Mouse (Mus musculus) ES-E14 (cell line): ENCODE measurements around the gene Gpr18.

ENCODE experiments used
- MAFK ChIP-seq: IDR thresholded peaks from 2 replicates; pipeline ENCODE4 v1.6.1; 2014; ENCODE audit warnings: mild to moderate bottlenecking, low read depth, low read length, inconsistent platforms; ENCODE audit not compliant: insufficient read depth
- ZC3H11A ChIP-seq: IDR thresholded peaks from 2 replicates; pipeline ENCODE4 v1.6.1; 2012; ENCODE audit warnings: low read depth, mild to moderate bottlenecking, inconsistent platforms, low read length, borderline replicate concordance
- ZNF384 ChIP-seq: IDR thresholded peaks from 2 replicates; pipeline ENCODE4 v1.6.1; 2012; ENCODE audit warnings: low read depth, low read length, inconsistent platforms

DNA sequence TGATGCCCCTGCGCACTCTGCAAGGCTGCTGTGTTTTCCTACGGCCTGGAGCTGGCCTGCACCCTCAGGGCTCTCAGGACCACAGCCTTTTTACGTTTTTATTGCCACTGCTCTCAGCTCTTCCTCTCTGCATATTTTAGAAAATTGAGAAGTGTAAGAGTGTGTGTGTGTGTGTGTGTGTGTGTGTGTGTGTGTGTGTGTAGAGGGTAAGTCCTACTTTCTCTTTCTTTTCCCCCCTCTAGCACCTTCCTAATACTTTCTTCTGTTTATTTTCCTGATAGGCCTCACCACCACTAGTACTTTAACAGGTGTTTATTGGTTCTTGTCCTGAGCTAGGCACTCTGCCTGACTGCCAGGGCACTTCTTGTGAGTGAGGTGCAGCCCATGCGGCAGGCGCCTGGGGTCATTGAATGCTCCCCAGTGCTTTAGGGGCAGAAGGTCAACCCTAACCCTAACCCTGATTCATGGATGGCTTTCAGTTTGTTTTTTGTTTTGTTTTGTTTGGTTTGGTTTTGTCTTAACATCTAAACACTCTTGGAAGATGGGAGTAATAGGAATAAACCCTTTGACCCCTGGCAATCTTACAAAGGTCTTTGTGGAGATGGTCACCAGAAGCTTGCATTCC lies 21.0 kb downstream of the Gpr18 start:
- TF ChIP-seq MAFK (no peak), ZC3H11A (no peak), ZNF384 (no peak)
